Mouse (Mus musculus) thymus, postnatal 25 days (tissue): ENCODE data around the gene Arhgap5.

Experiments
- DNase-seq: peaks from one replicate; pipeline ENCODE4 v3.0.0; 2022

The Arhgap5 gene

GRCm38 (mm10) chr12:52503456-52504320 lies at the start of gene Arhgap5:
TSS of gene Arhgap5 (plus strand) at chr12:52503972.
- peak; percentile 76 for DNase-seq

GRCm38 (mm10) chr12:52464593-52464992 lies 39.2 kb upstream of the Arhgap5 start:
- DNase-seq, result no peak

GRCm38 (mm10) chr12:52471621-52472020 lies 32.2 kb upstream of the Arhgap5 start:
- DNase-seq, result no peak

GRCm38 (mm10) chr12:52473988-52474968 lies 29.5 kb upstream of the Arhgap5 start:
- DNase-seq, result no peak

GRCm38 (mm10) chr12:52476036-52476435 lies 27.7 kb upstream of the Arhgap5 start:
- no peak for DNase-seq

- DNase-seq, result no peak
Observed at GRCm38 (mm10) chr12:52478611-52479010, 25.2 kb upstream of the Arhgap5 start.

GRCm38 (mm10) chr12:52479323-52479722 lies 24.4 kb upstream of the Arhgap5 start:
- no peak for DNase-seq

GRCm38 (mm10) chr12:52480851-52481250 lies 22.9 kb upstream of the Arhgap5 start:
- DNase-seq, result peak; percentile 67

GRCm38 (mm10) chr12:52481969-52482550 lies 21.7 kb upstream of the Arhgap5 start:
- DNase-seq, result no peak

GRCm38 (mm10) chr12:52483219-52483618 lies 20.6 kb upstream of the Arhgap5 start:
- DNase-seq, result no peak

- DNase-seq, result no peak
Observed at GRCm38 (mm10) chr12:52488266-52488975, 15.4 kb upstream of the Arhgap5 start.

GRCm38 (mm10) chr12:52493281-52493681 lies 10.5 kb upstream of the Arhgap5 start:
- no peak for DNase-seq

GRCm38 (mm10) chr12:52497209-52497608 lies 6.6 kb upstream of the Arhgap5 start:
- no peak for DNase-seq

GRCm38 (mm10) chr12:52500915-52501833 lies 2.6 kb upstream of the Arhgap5 start:
- peak; percentile 53 for DNase-seq

- DNase-seq, result no peak
Observed at GRCm38 (mm10) chr12:52502161-52502560, 1.6 kb upstream of the Arhgap5 start.

- no peak for DNase-seq
Observed at GRCm38 (mm10) chr12:52503131-52503455, 679 bp upstream of the Arhgap5 start.

- peak; percentile 56 for DNase-seq
Observed at GRCm38 (mm10) chr12:52504331-52505181, 784 bp downstream of the Arhgap5 start.

GRCm38 (mm10) chr12:52524699-52525098 lies 20.9 kb downstream of the Arhgap5 start:
- no peak for DNase-seq

GRCm38 (mm10) chr12:52525486-52525885 lies 21.7 kb downstream of the Arhgap5 start:
- no peak for DNase-seq

- no peak for DNase-seq
Observed at GRCm38 (mm10) chr12:52529740-52530139, 26.0 kb downstream of the Arhgap5 start.
